Mouse (Mus musculus) liver, embryonic 13.5 days (tissue): ENCODE measurements around the gene Helz2. TPM values are rescaled to one million over a fixed set of nuclear protein-coding genes. Genes with fewer than 3 reads are reported as not detected.

Experiments used
- ATAC-seq: fragments of 200-750 bp; cut with Nextera tagmentation; 2 replicates; pipeline ENCODE4 v1.8.0; 2017; ENCODE audit warnings: low read depth, mild to moderate bottlenecking, moderate number of reproducible peaks, moderate library complexity
- DNase-seq: peaks from one replicate; pipeline ENCODE4 v3.0.0; 2022
- H3K27ac ChIP-seq: fragments of 300-500 bp; sonication (generic); 2 replicates; pipeline ENCODE4 v1.5.1; 2015; ENCODE audit warnings: moderate library complexity, mild to moderate bottlenecking, inconsistent platforms
- H3K27me3 ChIP-seq: fragments of 300-500 bp; sonication (generic); 2 replicates; pipeline ENCODE4 v1.6.1; 2015; ENCODE audit warnings: mild to moderate bottlenecking, inconsistent platforms
- H3K36me3 ChIP-seq: fragments of 300-500 bp; sonication (generic); 2 replicates; pipeline ENCODE4 v1.6.1; 2015; ENCODE audit warnings: mild to moderate bottlenecking, inconsistent platforms
- H3K4me1 ChIP-seq: fragments of 300-500 bp; sonication (generic); replicated peaks from 2 replicates; pipeline ENCODE4 v1.6.1; 2015; ENCODE audit warnings: inconsistent platforms
- H3K4me2 ChIP-seq: fragments of 300-500 bp; sonication (generic); 2 replicates; pipeline ENCODE4 v1.6.1; 2015; ENCODE audit warnings: inconsistent platforms, mild to moderate bottlenecking, moderate library complexity
- H3K4me3 ChIP-seq: fragments of 300-500 bp; sonication (generic); replicated peaks from 2 replicates; pipeline ENCODE4 v1.5.1; 2015; ENCODE audit warnings: mild to moderate bottlenecking, inconsistent platforms
- H3K9ac ChIP-seq: fragments of 300-500 bp; sonication (generic); 2 replicates; pipeline ENCODE4 v1.6.1; 2015; ENCODE audit warnings: mild to moderate bottlenecking, inconsistent platforms
- H3K9me3 ChIP-seq: fragments of 300-500 bp; sonication (generic); replicated peaks from 2 replicates; pipeline ENCODE4 v1.6.1; 2016; ENCODE audit warnings: inconsistent platforms
- WGBS: fragments of 180-500 bp; shearing (Covaris S2); methylation state at CpG from one replicate; pipeline ENCODE4 v1.1.7; 2015; ENCODE audit not compliant: insufficient replicate concordance; 5-methylcytosine and 5-hydroxymethylcytosine counted together
- polyA plus RNA-seq: library from polyadenylated mRNA; unstranded; fragments of >200 nt; fragmentation: Nextera tagmentation; extraction: Ambion mirVana; gene quantifications from 2 replicates; pipeline ENCODE4 v1.2.1, GENCODE M21; 2015

The Helz2 gene
- polyA plus RNA-seq, 1 experiment from 2014 or later = 1.5 TPM

DNA sequence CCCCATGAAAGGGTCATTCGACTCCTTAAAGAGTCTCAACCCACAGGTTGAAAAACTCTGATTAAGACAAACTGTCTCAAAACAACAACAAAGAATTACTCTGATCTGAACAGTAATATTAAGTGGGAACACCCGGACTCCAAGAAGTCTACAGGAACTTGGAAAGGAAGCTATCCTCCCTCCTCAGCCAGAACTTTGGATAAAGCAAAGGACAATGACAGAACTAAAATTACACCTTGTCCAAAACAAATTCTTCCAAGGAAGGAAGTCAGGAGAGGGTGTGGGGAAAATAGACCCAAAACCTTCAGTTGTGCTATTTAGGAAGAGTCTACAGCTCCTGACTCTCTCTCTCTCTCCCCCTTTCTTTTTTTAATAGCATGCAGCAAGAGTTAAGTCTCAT lies 30.3 kb upstream of the Helz2 start:
- DNase-seq (no peak), ATAC-seq (no peak)
- whole genome bisulfite sequencing = 78% methylated on average over 2 of the region's 2 CpGs
- Histone ChIP-seq H3K9ac (no peak overlapping the region), H3K4me1 (peaks cover 4% of the 10 kb centered on the region), H3K4me3 (no peak overlapping the region), H3K36me3 (peaks cover 81% of the 10 kb centered on the region), H3K9me3 (no peaks in the 10 kb centered on the region), H3K27ac (no peak overlapping the region), H3K4me2 (no peak overlapping the region), H3K27me3 (no peaks in the 10 kb centered on the region)

DNA sequence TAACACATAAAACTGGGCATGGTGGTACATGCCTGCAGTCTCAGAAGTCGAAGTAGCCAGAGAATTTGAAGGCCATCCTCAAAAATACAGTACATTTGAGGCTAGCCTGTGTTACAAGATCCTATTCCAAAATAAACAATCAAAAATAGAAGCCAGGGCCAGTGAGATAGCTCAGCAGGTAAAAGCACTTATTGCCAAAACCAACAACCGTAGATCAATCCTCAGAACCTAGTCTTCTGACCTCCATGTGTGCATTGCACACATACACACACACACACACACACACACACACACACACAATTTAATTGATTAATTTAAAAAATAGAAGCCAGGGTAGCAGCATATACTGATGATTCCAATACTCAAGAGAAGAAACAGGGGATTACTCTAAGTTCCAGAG lies 25.0 kb upstream of the Helz2 start:
- no peak overlapping the region for H3K9ac ChIP-seq
- H3K9me3 ChIP-seq = no peaks in the 10 kb centered on the region
- no peaks in the 10 kb centered on the region for H3K4me1 ChIP-seq
- no peaks in the 10 kb centered on the region for H3K27me3 ChIP-seq
- H3K27ac ChIP-seq = no peak overlapping the region
- H3K4me3 ChIP-seq = no peak overlapping the region
- no peak for DNase-seq
- ATAC-seq = no peak
- H3K36me3 ChIP-seq = peaks cover 89% of the 10 kb centered on the region
- WGBS = 84% methylated on average over 2 of the region's 2 CpGs
- H3K4me2 ChIP-seq = no peak overlapping the region

DNA sequence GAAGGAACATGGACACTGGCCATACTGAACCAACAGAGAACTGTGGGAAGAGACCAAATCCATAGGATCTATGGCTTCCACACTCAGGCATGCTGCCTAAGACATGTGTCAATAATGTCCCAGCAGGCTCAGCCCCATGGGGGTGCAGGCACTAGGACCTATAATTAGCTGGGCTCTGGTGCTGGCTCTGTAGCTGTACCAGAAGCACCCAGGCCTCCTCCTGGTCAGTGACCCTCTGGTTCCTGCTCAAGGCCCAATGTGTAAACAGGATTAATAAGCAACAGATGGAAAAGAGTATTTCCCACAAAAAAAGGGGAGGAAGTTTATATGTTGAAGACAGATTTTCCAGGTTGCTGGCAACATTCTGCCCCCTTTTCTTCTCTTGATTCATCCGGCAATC lies 11.4 kb upstream of the Helz2 start:
- Histone ChIP-seq H3K4me3 (no peak overlapping the region), H3K27ac (peak overlapping the region; percentile 7; the same call in 1 of the 2 replicates), H3K36me3 (peaks cover 70% of the 10 kb centered on the region), H3K4me2 (no peak overlapping the region), H3K4me1 (0 out of 2 replicates have a peak, but pooled peaks cover 3% of the 10 kb centered on the region), H3K9ac (no peak overlapping the region), H3K9me3 (no peaks in the 10 kb centered on the region), H3K27me3 (no peaks in the 10 kb centered on the region)
- WGBS = 79% methylated on average over 1 of the region's 1 CpGs
- DNase-seq (no peak), ATAC-seq (0 out of 2 replicates have a peak, but pooled peaks have one; percentile 34)

DNA sequence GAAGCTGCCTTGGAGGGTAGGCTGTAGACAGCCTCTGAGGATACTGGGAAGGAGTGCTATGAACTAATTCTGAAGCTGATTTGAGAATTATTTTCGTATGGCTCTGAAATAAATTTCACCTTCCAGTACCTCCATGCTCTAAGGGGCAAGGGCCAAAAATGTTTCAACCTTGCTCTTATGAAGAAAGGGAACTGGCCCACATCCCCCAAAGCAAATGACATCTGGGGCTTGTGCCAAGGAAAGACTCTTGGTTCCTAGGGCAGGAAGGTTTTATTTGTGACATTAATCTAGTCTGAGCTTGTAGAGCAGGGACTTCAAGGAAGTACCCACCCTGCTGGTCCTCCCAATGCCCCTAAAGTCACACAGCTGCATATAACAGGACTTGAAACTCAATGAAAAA lies 10.0 kb upstream of the Helz2 start:
- H3K4me3 ChIP-seq = no peak overlapping the region
- no peak overlapping the region for H3K4me2 ChIP-seq
- ATAC-seq = no peak
- H3K4me1 ChIP-seq = 0 out of 2 replicates have a peak, but pooled peaks cover 3% of the 10 kb centered on the region
- no peak overlapping the region for H3K9ac ChIP-seq
- peaks cover 56% of the 10 kb centered on the region for H3K36me3 ChIP-seq
- DNase-seq = no peak
- H3K27ac ChIP-seq = no peak overlapping the region
- H3K27me3 ChIP-seq = no peaks in the 10 kb centered on the region
- H3K9me3 ChIP-seq = no peaks in the 10 kb centered on the region
- WGBS = 64% methylated on average over 1 of the region's 1 CpGs

DNA sequence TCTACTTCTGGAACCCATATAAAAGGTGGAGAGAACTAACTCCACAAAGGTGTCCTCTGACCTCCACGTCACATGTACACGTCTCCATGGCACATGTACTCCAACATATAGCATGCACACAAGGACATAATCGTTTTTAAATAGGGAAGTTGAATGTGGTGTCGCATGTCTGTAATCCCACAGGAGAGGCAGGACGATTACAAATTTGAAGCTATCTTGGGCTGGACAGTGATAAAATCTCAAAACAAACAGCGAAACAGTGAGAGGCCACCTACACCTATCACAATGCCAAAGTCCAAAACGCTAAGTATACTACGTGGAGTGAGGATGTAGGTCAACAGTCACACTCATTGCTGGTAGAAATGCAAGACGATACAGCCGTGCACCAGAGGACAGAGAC lies 7.4 kb upstream of the Helz2 start:
- 62% methylated on average over 10 of the region's 10 CpGs for WGBS
- Histone ChIP-seq H3K36me3 (peaks cover 31% of the 10 kb centered on the region), H3K4me1 (peaks cover 6% of the 10 kb centered on the region), H3K9ac (no peak overlapping the region), H3K4me2 (no peak overlapping the region), H3K4me3 (no peak overlapping the region), H3K27ac (no peak overlapping the region), H3K9me3 (no peaks in the 10 kb centered on the region), H3K27me3 (no peaks in the 10 kb centered on the region)
- peak; percentile 51; the same call in 1 of the 2 replicates for ATAC-seq
- no peak for DNase-seq

DNA sequence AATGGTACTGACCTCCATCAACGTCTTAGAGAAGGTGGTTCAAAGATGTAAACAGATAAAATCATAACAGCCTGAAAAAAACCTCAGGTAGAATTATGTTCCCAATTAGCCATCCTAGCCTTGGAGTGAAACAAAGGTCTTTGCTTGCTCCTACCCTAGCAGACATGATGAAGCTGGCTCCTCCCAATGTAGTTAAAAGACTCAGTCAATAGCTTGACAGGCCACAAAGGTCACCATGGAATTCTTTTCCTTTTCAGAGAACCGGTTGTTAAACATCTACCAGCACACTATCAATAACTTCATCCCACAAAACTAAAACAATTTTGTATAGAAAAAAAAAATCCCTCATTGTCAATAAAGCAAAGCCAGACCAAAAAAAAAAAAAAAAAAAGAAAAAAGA lies 3.2 kb upstream of the Helz2 start:
- 44% methylated on average over 2 of the region's 2 CpGs for WGBS
- DNase-seq = no peak
- Histone ChIP-seq H3K36me3 (peaks cover 7% of the 10 kb centered on the region; the same call in 1 of the 2 replicates), H3K4me1 (peaks cover 35% of the 10 kb centered on the region), H3K27me3 (no peaks in the 10 kb centered on the region), H3K27ac (no peak overlapping the region), H3K4me3 (no peak overlapping the region), H3K4me2 (no peak overlapping the region), H3K9ac (no peak overlapping the region), H3K9me3 (no peaks in the 10 kb centered on the region)
- ATAC-seq = no peak

DNA sequence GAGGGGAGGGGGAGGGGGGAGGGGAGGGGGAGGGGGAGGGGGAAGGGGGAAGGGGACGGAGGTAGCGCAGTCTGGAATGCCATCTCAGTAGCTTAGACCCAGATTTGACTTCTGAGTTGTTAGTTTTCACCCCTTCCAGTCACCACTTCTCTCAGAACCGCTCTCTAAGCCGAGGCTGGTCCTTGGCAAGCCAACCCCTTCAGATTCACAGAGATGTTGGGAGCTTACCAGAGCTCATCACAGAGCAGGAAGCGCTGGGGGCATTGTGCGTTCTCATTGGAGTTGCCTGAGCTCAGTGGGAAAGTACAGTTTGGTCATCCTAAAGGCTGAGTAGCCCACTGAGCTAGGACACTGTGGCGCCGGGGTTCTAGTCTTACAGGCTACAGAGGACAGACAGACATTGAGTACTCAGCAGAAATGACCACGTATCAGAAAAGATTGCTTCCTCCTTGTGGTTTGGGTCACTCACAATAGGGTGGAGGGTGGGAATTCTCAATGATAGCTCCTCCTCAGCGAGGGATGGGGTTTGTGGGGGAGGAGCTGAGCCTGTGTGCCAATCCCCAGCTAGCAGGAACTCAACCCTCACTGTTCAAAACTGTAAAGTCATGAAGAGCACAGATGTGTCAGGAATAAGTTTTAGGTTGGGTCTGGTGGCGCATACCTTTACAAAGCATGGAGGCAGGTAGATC lies 2.0 kb upstream of the Helz2 start:
- peaks cover 14% of the 10 kb centered on the region; the same call in 1 of the 2 replicates for H3K36me3 ChIP-seq
- ATAC-seq (peak; percentile 44), DNase-seq (peak; percentile 28)
- H3K4me2 ChIP-seq = peak overlapping the region; percentile 38; the same call in 1 of the 2 replicates
- H3K9ac ChIP-seq = no peak overlapping the region
- H3K4me3 ChIP-seq = no peak overlapping the region
- peak overlapping the region; percentile 36; the same call in 1 of the 2 replicates for H3K27ac ChIP-seq
- 19% methylated on average over 11 of the region's 11 CpGs for WGBS
- peaks cover 39% of the 10 kb centered on the region for H3K4me1 ChIP-seq
- no peaks in the 10 kb centered on the region for H3K27me3 ChIP-seq
- H3K9me3 ChIP-seq = no peaks in the 10 kb centered on the region

DNA sequence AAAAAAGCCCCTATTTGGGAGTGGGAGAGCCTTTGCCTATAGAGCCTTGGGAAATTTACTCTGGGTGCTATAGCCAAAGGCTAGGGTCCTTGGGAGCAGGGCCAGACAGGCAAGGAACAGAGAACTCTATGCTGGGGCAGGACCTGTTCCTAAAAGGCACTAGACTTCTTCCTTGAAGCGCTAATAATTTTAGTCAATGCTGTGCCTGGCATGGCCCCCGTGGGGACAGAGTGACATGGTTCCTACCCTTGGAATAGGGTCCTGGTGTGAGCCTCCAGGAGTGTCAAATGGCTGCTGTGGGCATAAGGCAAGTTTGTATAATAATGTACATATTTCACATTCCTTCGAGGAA lies 463 bp upstream of the Helz2 start:
- Histone ChIP-seq H3K4me1 (peaks cover 39% of the 10 kb centered on the region), H3K27ac (peak overlapping the region; percentile 25; the same call in 1 of the 2 replicates), H3K27me3 (no peaks in the 10 kb centered on the region), H3K36me3 (peaks cover 27% of the 10 kb centered on the region), H3K9ac (peak overlapping the region; percentile 86), H3K4me2 (peak overlapping the region; percentile 78), H3K4me3 (peak overlapping the region; percentile 75), H3K9me3 (no peaks in the 10 kb centered on the region)
- DNase-seq = no peak
- 61% methylated on average over 3 of the region's 3 CpGs for WGBS
- no peak for ATAC-seq

DNA sequence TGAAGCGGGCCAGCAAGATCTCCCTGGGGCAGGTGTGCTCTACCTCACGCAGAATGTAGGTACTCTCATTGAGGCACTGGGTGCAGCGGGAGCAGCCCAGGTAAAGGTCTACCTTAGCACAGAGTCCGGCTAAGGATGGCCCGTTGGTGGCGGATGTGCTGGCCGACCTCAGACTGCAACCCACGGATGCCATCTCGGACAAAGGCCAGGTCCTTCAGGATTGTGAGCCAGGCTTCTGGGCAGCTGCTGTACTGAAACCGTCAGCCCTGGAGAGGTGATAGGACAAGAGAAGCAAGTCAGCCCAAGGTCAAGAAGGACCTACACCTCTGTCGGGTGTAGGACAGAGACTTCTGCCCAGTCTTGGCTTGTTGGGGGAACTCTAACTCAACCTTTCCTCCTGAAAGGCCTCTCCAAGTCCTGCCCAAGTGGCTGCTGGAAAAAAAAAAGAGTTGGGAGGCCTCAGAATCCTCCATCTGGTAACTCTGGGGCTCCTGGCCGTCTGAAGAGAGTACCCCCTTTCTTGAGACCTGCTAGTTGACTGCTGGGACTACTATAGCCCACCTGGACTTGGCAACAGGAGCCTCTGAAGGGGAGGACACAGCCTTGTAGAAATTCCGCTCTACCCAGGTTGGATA lies 904 bp downstream of the Helz2 start:
- no peak for ATAC-seq
- no peak overlapping the region for H3K27ac ChIP-seq

DNA sequence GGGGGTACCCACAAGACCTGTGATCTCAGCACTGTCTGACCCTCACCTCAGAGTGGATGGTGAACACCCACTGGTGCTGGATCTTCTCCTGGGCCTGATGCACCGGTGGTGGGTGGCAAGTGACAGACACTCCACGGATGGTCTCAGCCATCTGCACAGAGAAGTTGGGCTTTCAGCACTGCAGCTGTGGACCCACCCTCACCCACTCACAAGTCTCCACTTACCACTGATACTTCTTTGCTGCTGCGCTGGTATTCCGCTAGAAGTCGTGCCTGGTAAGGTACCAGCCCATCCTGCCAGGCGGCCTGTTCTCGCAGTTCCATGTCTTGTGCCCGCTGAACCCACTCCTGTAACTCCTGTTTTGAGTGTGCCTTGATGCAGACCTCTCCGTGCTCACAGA lies 2.6 kb downstream of the Helz2 start:
- Histone ChIP-seq H3K9me3 (no peaks in the 10 kb centered on the region), H3K4me1 (peaks cover 36% of the 10 kb centered on the region), H3K27me3 (no peaks in the 10 kb centered on the region), H3K9ac (no peak overlapping the region), H3K4me2 (0 out of 2 replicates have a peak overlapping the region, but pooled peaks have one; percentile 12), H3K4me3 (no peak overlapping the region), H3K27ac (no peak overlapping the region), H3K36me3 (peaks cover 50% of the 10 kb centered on the region)
- ATAC-seq (no peak), DNase-seq (no peak)
- WGBS = 92% methylated on average over 9 of the region's 9 CpGs

More for the DNA sequence above, 904 bp downstream of the Helz2 start:
- Histone ChIP-seq H3K9me3 (no peaks in the 10 kb centered on the region), H3K4me1 (peaks cover 39% of the 10 kb centered on the region), H3K4me2 (peak overlapping the region; percentile 78), H3K9ac (peak overlapping the region; percentile 86), H3K36me3 (peaks cover 38% of the 10 kb centered on the region), H3K4me3 (peak overlapping the region; percentile 75), H3K27me3 (no peaks in the 10 kb centered on the region)
- 81% methylated on average over 13 of the region's 13 CpGs for WGBS
- DNase-seq = no peak

DNA sequence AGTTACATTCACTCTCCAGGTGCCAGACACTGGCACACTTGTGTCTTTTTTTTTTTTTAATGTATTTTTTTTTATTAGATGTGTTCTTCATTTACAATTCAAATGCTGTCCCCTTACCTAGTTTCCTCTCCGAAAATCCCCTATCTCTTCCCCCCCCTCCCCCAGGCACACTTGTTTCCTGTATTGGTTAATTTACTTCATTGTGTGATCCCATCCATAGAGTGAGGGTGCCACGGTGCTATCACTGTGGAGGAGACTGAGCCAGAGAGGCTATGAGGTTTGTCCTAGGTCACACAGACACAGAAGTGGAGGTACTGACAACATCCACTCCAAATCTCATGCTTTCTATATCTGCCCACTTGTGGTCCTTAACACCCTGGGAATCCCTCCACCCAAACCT lies 3.0 kb downstream of the Helz2 start:
- H3K4me3 ChIP-seq = no peak overlapping the region
- H3K4me1 ChIP-seq = peaks cover 32% of the 10 kb centered on the region
- H3K9me3 ChIP-seq = no peaks in the 10 kb centered on the region
- H3K27ac ChIP-seq = no peak overlapping the region
- no peaks in the 10 kb centered on the region for H3K27me3 ChIP-seq
- 51% methylated on average over 2 of the region's 2 CpGs for WGBS
- H3K9ac ChIP-seq = no peak overlapping the region
- no peak for DNase-seq
- H3K36me3 ChIP-seq = peaks cover 54% of the 10 kb centered on the region
- ATAC-seq = no peak
- no peak overlapping the region for H3K4me2 ChIP-seq
